Mouse (Mus musculus): ENCODE data around the gene Adgrb3. TPM values are rescaled to one million over a fixed set of nuclear protein-coding genes. Genes with fewer than 3 reads are reported as not detected.

The Adgrb3 gene
- polyA plus RNA-seq (2014; fragmentation: Nextera tagmentation; extraction: Ambion mirVana), result 12.7 and 14.8 TPM in 2 replicates

DNA sequence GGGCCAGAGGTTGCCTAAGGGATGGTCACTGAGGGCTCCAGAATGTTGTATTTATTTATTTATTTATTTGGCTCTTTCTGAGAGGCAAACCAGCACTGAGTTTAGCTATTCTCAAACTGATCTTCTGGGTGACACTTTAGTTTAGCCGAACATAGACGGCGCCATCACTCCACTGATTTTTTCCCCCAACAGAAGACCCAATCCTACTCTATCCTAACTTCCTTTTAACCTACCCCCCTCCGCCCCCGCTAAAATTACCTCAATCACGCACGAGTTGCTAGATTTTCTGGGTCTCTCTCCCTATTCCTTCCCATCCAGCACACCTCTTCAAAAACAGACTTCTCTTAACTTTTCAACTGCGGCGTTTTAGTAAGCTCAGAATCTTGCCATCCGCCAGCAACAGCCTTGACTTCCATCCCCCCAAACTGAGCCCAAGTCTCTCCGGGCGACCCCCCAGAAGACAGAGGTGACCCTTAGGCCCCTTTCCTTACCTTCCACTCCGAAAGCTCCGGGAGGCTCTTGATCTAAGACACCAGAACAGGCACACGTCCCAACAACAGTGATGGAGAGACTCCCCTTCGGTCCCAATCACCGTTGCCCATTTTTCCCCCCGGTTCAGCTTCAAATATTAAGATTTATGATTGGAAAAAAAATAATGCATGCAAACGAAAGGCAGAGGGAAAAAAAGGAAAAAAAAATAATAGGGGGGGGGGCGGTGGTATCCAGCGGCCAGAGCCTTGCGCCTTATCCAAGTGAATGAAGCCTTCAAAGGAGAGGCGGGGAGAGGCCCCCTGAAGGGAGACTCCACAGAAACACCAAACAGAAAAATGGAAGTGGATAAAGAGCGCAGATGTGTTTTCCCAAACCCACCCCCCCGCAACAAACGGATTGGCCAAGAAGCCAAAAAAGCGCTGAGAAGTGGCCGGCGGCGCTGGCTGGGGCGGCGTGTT, at the start of gene Adgrb3:
Gene Adgrb3, minus strand, starts transcription at position 737 of the 950 bp plus-strand sequence.
- Histone ChIP-seq H3K27ac (ENCODE audit: low read depth, low read length) (peak within 1 kb of the TSS; percentile 83), H3K9ac (ENCODE audit: low read depth, low read length) (peak within 1 kb of the TSS; percentile 64), H3K27me3 (ENCODE audit: control insufficient read depth, insufficient read depth, low read length) (no peaks in the 10 kb centered on the region), H3K4me2 (replicated peaks; ENCODE audit: low read depth, low read length) (peak within 1 kb of the TSS; percentile 79), H3K9me3 (ENCODE audit: control insufficient read depth, low read length) (no peaks in the 10 kb centered on the region), H3K36me3 (ENCODE audit: control insufficient read depth, insufficient read depth, low read length) (no peaks in the 10 kb centered on the region), H3K4me1 (replicated peaks; ENCODE audit: control insufficient read depth, insufficient read depth, low read length) (0 out of 2 replicates have a peak, but pooled peaks cover 2% of the 10 kb centered on the region), H3K4me3 (ENCODE audit: low read depth, low read length) (peak within 1 kb of the TSS; percentile 47)
- DNase-seq (ENCODE audit: low spot score), result peak; percentile 43
- WGBS, result 2% methylated on average over 31 of the region's 32 CpGs
- ATAC-seq (ENCODE audit: low FRiP score), result peak; percentile 59

DNA sequence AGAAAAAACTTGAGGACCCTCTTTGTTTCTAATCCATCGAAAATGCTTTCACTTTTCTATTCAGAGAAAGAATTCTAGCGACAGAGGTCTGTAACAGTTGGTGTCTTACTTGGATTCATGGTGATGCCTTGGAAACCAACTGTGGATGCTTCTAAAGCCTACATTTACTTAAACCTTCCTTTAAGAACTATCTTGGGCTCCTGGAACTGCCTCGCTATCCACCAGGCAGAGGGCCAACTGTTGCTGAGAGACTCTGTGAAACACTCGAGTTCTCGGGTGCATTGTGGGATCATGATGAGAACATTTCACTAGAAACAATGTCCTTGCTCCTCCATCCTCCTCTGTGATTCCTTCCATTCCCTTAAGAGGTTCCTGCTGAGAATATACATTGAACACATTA, 48.0 kb upstream of the Adgrb3 start:
- no peak overlapping the region for H3K4me2 ChIP-seq (replicated peaks; ENCODE audit: low read depth, low read length)
- no peak overlapping the region for H3K9ac ChIP-seq (ENCODE audit: low read depth, low read length)
- DNase-seq (ENCODE audit: low spot score) (no peak), ATAC-seq (ENCODE audit: low FRiP score) (no peak)
- no peaks in the 10 kb centered on the region for H3K36me3 ChIP-seq (ENCODE audit: control insufficient read depth, insufficient read depth, low read length)
- H3K4me3 ChIP-seq (ENCODE audit: low read depth, low read length), result no peak overlapping the region
- H3K4me1 ChIP-seq (replicated peaks; ENCODE audit: control insufficient read depth, insufficient read depth, low read length), result no peaks in the 10 kb centered on the region
- H3K9me3 ChIP-seq (ENCODE audit: control insufficient read depth, low read length), result no peaks in the 10 kb centered on the region
- no peak overlapping the region for H3K27ac ChIP-seq (ENCODE audit: low read depth, low read length)
- H3K27me3 ChIP-seq (ENCODE audit: control insufficient read depth, insufficient read depth, low read length), result no peaks in the 10 kb centered on the region
- WGBS, result 89% methylated on average over 5 of the region's 5 CpGs

DNA sequence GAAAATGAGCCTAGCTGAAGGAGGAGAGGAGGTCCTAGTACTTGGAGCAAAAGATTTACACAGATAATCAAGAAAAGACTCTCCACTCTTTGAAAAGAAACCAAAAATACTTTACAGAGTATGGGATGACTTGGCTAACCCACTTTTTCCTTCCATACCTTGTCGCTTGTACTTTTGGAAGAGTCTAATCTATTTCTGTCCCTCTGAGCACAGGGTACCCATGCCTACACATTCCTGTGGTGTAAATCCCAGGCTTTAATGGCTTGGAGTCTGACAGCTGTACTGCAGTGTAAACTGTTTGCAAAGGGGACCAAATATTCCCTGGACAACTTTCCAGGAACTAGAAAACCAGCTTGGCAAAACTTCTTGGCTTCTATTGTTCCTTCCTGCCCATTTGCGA, 28.0 kb upstream of the Adgrb3 start:
- Histone ChIP-seq H3K9me3 (ENCODE audit: control insufficient read depth, low read length) (no peaks in the 10 kb centered on the region), H3K27ac (ENCODE audit: low read depth, low read length) (no peak overlapping the region), H3K4me1 (replicated peaks; ENCODE audit: control insufficient read depth, insufficient read depth, low read length) (no peaks in the 10 kb centered on the region), H3K9ac (ENCODE audit: low read depth, low read length) (no peak overlapping the region), H3K27me3 (ENCODE audit: control insufficient read depth, insufficient read depth, low read length) (no peaks in the 10 kb centered on the region), H3K36me3 (ENCODE audit: control insufficient read depth, insufficient read depth, low read length) (no peaks in the 10 kb centered on the region), H3K4me2 (replicated peaks; ENCODE audit: low read depth, low read length) (no peak overlapping the region), H3K4me3 (ENCODE audit: low read depth, low read length) (no peak overlapping the region)
- ATAC-seq (ENCODE audit: low FRiP score) (no peak), DNase-seq (ENCODE audit: low spot score) (no peak)
- 88% methylated on average over 2 of the region's 2 CpGs for WGBS

DNA sequence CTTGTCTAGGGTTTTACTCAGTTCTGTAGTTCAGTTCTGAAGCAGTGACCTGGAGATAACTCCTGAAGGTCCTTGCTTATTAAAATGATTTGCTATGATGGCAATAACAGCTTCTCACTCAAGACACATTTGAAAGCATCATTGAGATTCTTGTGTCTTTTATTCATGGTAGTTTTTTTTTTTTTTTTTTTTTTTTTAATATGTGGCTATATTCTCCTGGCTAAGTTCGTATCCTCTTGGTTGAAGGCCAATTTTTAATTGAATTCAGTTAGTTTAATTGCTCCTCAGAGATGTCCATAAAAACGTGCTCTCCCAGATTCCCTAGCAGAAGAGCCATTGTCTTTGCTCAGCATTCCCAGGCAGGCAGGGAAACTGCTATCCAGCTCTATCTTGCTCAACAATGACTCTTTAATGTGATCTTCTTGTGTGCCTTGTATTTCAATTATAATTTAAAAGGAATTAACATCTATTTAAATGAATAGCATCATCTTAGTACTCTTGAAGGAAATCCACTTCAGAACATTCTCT, 25.0 kb upstream of the Adgrb3 start:
- DNase-seq (ENCODE audit: low spot score) (no peak), ATAC-seq (ENCODE audit: low FRiP score) (no peak)
- Histone ChIP-seq H3K36me3 (ENCODE audit: control insufficient read depth, insufficient read depth, low read length) (no peaks in the 10 kb centered on the region), H3K4me3 (ENCODE audit: low read depth, low read length) (no peak overlapping the region), H3K4me2 (replicated peaks; ENCODE audit: low read depth, low read length) (no peak overlapping the region), H3K4me1 (replicated peaks; ENCODE audit: control insufficient read depth, insufficient read depth, low read length) (no peaks in the 10 kb centered on the region), H3K9me3 (ENCODE audit: control insufficient read depth, low read length) (no peaks in the 10 kb centered on the region), H3K9ac (ENCODE audit: low read depth, low read length) (no peak overlapping the region), H3K27ac (ENCODE audit: low read depth, low read length) (no peak overlapping the region), H3K27me3 (ENCODE audit: control insufficient read depth, insufficient read depth, low read length) (no peaks in the 10 kb centered on the region)
- 55% methylated on average over 2 of the region's 2 CpGs for WGBS

DNA sequence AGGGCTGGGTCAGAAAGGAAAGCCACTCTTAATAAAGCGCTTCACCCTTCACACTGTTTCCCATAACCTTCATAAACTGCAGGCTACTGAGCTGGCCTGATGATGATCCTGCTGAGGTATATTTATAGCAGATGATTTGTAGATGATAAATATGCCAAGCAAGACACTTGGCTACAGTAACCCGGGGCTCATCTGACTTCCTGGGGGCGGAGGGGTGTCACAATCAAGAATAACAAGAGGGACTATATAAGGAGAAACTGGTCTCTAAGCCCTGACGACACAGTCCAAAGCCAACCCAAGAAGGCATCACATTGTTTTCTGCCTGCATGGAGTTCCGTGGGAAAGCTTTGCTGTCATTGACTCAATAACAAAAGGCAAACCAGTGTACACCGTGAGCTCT, 2.8 kb upstream of the Adgrb3 start:
- no peaks in the 10 kb centered on the region for H3K9me3 ChIP-seq (ENCODE audit: control insufficient read depth, low read length)
- H3K27me3 ChIP-seq (ENCODE audit: control insufficient read depth, insufficient read depth, low read length), result no peaks in the 10 kb centered on the region
- no peak overlapping the region for H3K4me3 ChIP-seq (ENCODE audit: low read depth, low read length)
- no peak for DNase-seq (ENCODE audit: low spot score)
- no peak for ATAC-seq (ENCODE audit: low FRiP score)
- 0 out of 2 replicates have a peak, but pooled peaks cover 2% of the 10 kb centered on the region for H3K4me1 ChIP-seq (replicated peaks; ENCODE audit: control insufficient read depth, insufficient read depth, low read length)
- 38% methylated on average over 6 of the region's 6 CpGs for WGBS
- no peak overlapping the region for H3K27ac ChIP-seq (ENCODE audit: low read depth, low read length)
- no peak overlapping the region for H3K9ac ChIP-seq (ENCODE audit: low read depth, low read length)
- no peaks in the 10 kb centered on the region for H3K36me3 ChIP-seq (ENCODE audit: control insufficient read depth, insufficient read depth, low read length)
- no peak overlapping the region for H3K4me2 ChIP-seq (replicated peaks; ENCODE audit: low read depth, low read length)

DNA sequence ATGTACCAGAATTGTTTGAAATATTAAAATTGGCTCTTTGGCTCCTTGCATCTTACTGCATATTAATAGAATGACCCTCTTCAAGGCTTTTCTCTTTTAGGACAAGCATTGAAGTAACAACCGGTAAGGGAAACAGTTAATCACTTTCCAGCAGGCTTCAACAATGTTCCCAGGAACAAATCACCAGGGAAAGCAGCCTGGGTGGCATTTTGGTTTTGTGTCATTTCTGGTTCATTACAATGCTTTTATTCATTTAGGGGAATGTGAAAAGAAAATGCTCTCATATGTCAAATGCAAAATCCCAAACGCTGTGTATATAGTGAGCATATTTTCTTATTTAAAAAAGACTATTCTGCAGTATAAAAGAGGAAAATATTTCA, 2.0 kb upstream of the Adgrb3 start:
- Histone ChIP-seq H3K4me3 (ENCODE audit: low read depth, low read length) (peak overlapping the region; percentile 47), H3K9me3 (ENCODE audit: control insufficient read depth, low read length) (no peaks in the 10 kb centered on the region), H3K9ac (ENCODE audit: low read depth, low read length) (no peak overlapping the region), H3K36me3 (ENCODE audit: control insufficient read depth, insufficient read depth, low read length) (no peaks in the 10 kb centered on the region), H3K27me3 (ENCODE audit: control insufficient read depth, insufficient read depth, low read length) (no peaks in the 10 kb centered on the region), H3K4me2 (replicated peaks; ENCODE audit: low read depth, low read length) (peak overlapping the region; percentile 79; the same call in 1 of the 2 replicates), H3K4me1 (replicated peaks; ENCODE audit: control insufficient read depth, insufficient read depth, low read length) (0 out of 2 replicates have a peak, but pooled peaks cover 2% of the 10 kb centered on the region), H3K27ac (ENCODE audit: low read depth, low read length) (no peak overlapping the region)
- 25% methylated on average over 2 of the region's 2 CpGs for WGBS
- ATAC-seq (ENCODE audit: low FRiP score), result no peak
- no peak for DNase-seq (ENCODE audit: low spot score)

DNA sequence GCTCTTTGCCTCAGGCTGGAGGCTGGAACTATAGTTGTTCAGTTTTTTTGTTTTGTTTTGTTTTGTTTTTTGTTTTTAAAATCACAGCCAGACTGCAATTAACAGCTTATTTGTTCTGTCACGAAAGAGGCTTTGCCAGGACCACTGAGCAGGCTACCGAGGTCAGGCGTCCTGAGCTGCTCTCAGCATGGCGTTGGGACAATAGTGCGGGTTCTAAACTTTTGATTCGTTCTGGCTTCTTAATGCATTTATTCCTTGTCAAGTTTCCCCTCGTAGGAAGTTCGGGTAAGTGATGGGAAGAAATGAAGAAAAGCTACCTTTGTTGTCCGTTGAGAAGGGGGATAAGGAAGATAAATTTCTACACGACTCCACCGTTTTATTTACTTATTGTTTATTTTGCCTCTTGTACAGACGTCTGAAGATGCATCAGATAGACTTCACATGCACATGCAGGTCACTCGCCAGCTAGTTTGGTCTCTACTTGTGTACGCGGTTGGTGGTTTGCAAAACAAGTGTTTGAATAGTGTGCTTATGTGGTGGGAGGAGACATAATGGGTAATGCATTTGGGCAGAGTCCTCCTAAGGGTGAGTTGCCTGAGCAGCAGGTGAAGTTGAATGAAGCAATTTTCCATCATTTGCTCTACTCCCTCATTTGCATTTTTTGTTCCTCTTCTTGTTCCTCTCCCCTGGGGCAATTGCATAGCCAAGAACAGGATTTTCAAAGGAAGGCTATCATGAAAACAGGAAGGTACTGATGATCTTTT, 1.4 kb upstream of the Adgrb3 start:
- peak; percentile 34 for DNase-seq (ENCODE audit: low spot score)
- Histone ChIP-seq H3K4me3 (ENCODE audit: low read depth, low read length) (peak overlapping the region; percentile 47), H3K9me3 (ENCODE audit: control insufficient read depth, low read length) (no peaks in the 10 kb centered on the region), H3K4me1 (replicated peaks; ENCODE audit: control insufficient read depth, insufficient read depth, low read length) (0 out of 2 replicates have a peak, but pooled peaks cover 2% of the 10 kb centered on the region), H3K9ac (ENCODE audit: low read depth, low read length) (peak overlapping the region; percentile 64; the same call in 1 of the 2 replicates), H3K36me3 (ENCODE audit: control insufficient read depth, insufficient read depth, low read length) (no peaks in the 10 kb centered on the region), H3K27me3 (ENCODE audit: control insufficient read depth, insufficient read depth, low read length) (no peaks in the 10 kb centered on the region), H3K27ac (ENCODE audit: low read depth, low read length) (peak overlapping the region; percentile 83), H3K4me2 (replicated peaks; ENCODE audit: low read depth, low read length) (peak overlapping the region; percentile 79)
- 2% methylated on average over 15 of the region's 15 CpGs for WGBS
- ATAC-seq (ENCODE audit: low FRiP score), result peak; percentile 46

DNA sequence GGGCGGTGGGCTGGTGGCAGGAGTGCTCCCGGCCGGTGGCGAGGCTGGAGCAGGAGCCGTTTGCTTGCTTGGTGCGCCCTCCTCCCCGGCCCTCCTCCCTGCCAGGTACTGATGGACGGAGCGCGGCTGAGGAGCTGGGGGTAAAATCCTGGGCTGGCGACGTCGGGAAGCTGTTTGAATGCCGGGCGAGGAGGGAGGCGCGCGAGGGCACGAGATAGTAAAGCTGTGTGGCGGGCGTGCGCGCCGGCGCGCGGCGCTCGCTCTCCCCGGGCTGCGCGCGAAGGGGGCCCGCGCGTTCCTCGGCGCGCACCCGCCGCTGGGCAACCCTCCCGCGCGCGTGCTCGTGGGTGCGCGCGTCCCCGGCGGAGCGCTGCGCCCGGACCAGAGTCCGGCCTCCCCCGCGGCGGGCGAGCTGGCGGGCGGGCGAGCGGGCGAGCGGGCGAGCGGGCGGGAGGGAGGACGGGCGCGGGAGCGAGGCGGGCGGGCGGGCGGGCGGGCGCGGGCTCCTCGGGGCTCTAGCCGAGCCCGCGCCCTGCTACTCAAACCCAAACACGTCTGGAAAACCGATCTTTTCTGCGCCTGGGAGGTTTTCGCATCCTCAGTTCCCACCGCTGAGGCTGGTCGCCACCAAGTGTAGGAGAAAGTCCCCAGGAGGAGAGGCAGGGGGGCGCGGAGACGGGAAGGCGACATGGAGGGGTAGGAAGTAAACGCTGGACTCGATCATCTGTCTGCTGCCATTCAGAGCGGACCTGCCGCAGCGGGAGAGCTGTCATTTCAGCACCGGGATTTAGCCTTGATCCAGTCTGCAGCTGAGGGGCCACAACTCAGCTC, 629 bp upstream of the Adgrb3 start:
- DNase-seq (ENCODE audit: low spot score) (peak; percentile 83), ATAC-seq (ENCODE audit: low FRiP score) (peak; percentile 90)
- Histone ChIP-seq H3K4me1 (replicated peaks; ENCODE audit: control insufficient read depth, insufficient read depth, low read length) (0 out of 2 replicates have a peak, but pooled peaks cover 2% of the 10 kb centered on the region), H3K4me3 (ENCODE audit: low read depth, low read length) (peak overlapping the region; percentile 47), H3K36me3 (ENCODE audit: control insufficient read depth, insufficient read depth, low read length) (no peaks in the 10 kb centered on the region), H3K9ac (ENCODE audit: low read depth, low read length) (peak overlapping the region; percentile 64), H3K27ac (ENCODE audit: low read depth, low read length) (peak overlapping the region; percentile 83), H3K27me3 (ENCODE audit: control insufficient read depth, insufficient read depth, low read length) (no peaks in the 10 kb centered on the region), H3K9me3 (ENCODE audit: control insufficient read depth, low read length) (no peaks in the 10 kb centered on the region), H3K4me2 (replicated peaks; ENCODE audit: low read depth, low read length) (peak overlapping the region; percentile 79)
- under 1% methylated on average over 49 of the region's 99 CpGs for WGBS

All from hindbrain, embryonic 11.5 days (tissue).